Mouse (Mus musculus): ENCODE results near the gene Pla2g2f.

Gene Pla2g2f

DNA sequence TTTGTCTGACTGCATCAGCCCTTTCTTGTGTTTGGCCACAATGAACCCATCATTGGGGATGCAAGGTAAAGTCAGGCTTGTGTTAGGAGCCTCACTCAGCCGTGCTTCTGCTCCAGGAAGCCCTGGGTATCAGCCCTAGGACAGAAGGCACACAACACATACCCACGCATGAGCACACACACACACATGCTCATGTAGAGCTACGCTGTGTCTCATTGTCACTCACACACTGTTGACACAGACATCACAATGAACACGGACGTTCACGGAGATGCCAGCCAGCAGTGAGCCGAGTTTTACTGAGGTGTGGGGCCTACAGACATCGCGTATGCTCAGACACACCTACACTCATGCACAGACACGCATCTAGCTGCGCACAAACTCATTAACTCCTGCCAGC is 1.4 kb downstream of the Pla2g2f start:
- no peak for DNase-seq

DNA sequence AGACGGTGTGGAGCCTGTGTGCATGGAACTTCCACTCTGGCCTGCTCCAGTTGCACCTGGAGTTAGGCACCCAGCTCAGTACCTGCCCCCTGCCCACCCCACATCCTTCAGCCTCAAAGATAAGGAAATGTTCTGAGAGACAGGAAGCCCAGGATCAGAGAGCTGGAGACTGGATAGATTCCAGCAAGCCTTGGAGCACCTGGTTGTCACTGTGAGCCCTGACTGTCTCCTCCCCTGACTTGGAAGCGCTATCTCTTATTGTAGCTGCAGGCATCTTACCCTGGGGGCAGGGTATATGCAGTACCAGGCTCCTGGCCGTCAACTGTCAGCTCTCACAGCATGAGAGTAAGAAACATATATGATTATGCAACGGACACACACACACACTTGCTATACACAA is 2.0 kb downstream of the Pla2g2f start:
- no peak for DNase-seq

GRCm38 (mm10) chr4:138754432-138754831 is 3.0 kb downstream of the Pla2g2f start:
- no peak for DNase-seq

DNA sequence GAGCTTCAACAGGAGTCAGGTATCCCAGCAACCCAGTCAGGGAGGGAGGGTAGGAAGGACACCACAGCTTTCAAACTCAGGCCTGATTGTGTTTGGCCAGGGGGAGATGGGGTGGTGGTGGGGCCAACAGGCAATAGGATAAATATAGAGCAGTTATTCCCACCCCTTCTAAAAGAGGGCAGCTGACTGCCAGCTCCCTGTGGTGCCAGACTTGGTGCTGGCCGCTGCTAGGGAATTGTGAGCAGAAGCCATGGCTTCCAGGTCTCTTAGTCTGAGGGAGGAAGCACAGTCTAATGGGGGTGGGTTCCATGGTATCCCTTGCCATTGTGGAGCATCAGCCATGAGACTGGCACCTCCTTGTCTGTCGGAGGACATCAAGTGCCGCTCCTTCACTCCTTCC is 3.8 kb downstream of the Pla2g2f start:
- no peak for DNase-seq

DNA sequence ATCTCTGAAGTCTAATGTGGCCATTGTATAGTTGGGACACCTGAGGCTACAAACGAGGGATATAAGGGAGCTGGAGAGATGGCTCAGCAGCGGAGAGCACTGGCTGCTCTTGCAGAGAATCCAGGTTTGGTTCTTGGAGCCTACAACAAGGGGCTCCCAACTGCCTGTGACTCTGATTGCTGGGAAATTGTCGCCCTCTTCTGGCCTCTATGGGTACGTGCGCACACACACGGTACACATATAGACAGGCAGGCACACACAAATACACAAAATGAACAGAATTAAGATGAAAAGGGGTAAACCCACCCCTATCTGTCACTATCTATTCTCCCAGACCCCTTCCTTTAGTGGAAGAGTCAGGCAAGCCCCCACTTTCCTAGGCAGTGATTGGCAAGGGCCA is 4.8 kb downstream of the Pla2g2f start:
- DNase-seq = no peak

DNA sequence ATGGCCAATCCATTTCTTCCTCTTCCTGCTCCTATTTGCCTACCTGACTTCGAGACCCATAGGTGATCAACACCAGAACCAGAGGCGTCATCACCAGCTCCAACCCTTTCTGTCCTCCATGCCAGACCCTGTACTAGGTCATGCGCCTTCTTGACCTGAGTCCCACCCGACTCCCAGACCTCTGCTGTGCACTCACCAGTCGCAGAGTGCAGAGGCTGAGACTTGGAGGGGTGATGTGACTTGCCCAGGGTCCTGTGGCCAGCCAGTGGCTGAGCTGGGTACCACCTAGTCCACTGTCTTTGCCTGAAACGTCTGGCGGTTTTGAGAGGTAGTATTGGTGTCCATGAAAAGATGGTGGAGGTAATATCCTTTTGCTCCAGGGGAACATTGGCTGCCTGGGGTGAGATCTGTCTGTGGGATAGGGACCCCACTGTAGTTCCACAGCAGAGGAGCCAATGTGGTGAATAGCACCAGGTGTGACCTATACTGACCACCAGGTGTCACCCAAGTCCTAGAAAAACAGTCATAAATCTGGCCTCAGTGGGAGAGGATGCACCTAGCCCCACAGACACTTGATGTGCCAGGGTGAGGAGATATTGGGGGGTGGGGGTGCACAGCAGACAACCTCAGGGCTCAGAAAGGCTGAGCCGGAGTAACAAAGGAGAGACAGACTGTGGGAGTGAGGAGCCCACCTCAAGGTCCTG is 8.9 kb downstream of the Pla2g2f start:
- peak; percentile 68 for DNase-seq

- DNase-seq = no peak
These were observed 9.6 kb downstream of the Pla2g2f start for GRCm38 (mm10) chr4:138747851-138748250.

GRCm38 (mm10) chr4:138746866-138747265 is 10.6 kb downstream of the Pla2g2f start:
- no peak for DNase-seq

- peak; percentile 59 for DNase-seq
These were observed 11.5 kb downstream of the Pla2g2f start for GRCm38 (mm10) chr4:138745884-138746283.

- DNase-seq = no peak
These were observed 18.1 kb downstream of the Pla2g2f start for GRCm38 (mm10) chr4:138739136-138739851.

GRCm38 (mm10) chr4:138737031-138737430 is 20.4 kb downstream of the Pla2g2f start, which contains the start of gene Ubxn10:
Ubxn10 (minus strand) TSS chr4:138737167.
- DNase-seq = no peak

GRCm38 (mm10) chr4:138734863-138735262 is 22.6 kb downstream of the Pla2g2f start:
- DNase-seq = no peak

DNA sequence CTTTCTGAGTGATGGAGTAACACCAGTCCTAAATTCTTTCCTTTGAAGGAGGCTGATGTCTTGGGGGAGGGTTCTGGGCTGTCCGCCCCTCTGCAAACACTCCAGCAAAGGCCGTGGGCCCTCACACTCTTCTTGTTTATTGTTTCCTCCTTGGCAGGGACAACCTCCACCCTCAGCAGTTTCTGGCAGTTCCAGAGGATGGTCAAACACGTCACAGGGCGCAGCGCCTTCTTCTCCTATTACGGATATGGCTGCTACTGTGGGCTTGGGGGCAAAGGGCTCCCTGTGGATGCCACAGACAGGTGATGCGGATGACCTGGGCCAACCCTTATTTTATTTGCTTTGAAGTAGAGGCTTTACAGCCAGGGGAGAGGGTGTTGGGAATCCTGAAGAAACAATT is 23.3 kb downstream of the Pla2g2f start:
- DNase-seq = peak; percentile 56

GRCm38 (mm10) chr4:138729018-138729703 is 28.3 kb downstream of the Pla2g2f start:
- DNase-seq = peak; percentile 93

DNA sequence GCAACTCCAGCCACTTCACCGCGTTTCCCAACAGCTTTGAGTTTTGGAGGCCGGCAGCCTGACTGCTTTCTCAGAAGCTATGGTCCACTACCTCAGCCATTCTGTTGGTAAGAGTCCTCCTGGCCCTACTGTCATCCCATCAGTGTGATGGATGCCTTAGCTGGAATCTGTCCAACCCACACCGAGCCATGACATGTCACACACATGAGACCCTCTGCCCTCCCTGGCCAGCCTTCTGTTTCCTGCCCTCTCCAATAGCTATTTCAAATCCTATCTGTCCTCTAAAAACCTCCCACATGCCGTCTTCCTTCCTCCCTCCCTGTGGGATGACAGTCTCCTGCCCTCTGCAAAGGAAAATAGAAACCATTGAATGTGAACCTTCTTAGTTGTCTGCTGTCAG is 31.7 kb downstream of the Pla2g2f start:
- peak; percentile 52 for DNase-seq

DNA sequence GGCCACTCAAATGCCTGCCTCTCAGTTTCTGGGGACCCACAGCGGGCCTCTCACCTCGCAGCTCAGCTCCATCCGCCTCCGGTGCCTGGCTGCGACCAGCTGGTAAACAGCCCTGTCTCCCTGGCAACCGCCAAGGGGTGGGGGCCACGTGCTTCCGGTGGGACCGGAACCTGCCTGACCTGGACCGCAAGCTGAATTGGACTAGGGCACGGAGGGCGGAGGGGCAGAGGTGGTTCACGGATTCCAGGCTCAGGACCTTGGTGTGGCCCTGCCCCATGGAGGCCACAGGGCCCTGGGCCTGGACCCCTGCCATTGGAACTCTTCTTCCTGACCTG is 32.3 kb downstream of the Pla2g2f start:
- peak; percentile 95 for DNase-seq

DNA sequence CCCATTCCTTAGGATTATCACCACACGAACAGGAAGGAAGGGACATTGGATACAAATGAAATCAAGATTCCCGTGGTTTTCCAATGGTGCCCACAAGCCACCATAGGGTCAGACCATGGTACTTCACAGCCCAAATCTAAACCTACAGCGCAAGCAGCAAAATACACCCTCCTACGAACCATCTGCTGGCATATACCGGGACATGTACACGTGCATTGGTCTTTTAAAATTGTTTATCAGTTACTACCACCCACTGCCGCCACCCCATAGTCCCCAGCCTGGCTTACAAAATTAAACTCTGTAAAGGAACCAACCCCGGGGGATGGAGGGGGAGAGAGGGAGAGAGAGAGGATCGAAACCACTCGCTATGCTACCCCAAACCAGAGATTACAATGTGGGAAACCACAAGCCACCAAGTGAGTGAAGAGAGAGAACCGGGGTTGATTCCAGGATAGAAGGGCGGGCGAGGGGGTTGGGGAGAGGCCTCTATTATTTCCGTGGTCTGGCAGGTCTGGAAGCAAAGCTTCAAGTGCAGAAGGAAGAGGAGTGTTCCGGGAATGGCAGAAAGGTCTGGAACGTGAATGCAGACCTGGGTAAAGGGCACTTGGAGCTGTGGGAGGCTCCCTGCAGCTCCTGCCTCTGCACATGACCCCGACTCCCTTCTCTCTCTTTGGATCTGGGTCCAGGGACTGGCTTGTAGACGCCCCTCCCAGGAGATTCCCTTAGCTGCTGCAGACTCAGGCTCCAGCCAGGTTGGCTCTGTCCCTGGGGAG is 32.9 kb downstream of the Pla2g2f start, which contains the start of gene Pla2g2c:
Gene Pla2g2c, plus strand, starts transcription at position 439 of the 773 bp plus-strand sequence.
- DNase-seq = no peak

GRCm38 (mm10) chr4:138723493-138724281 is 33.7 kb downstream of the Pla2g2f start:
- peak; percentile 85 for DNase-seq

DNA sequence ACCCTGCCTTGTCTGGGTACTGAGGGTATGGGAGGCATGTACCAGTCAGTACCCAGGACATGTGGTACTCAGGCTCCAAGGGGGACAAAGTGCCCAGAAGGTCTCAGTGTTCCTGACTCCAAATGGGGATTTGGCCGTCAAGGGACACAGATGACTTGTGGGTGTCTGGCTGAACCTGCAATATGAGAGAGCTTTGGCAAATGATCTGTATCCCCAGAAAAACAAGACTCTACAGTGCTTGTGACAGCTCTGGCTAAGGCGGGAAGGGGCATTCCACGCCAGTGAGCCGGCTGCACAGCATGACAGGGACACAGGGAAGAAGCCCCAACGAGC is 38.2 kb downstream of the Pla2g2f start:
- DNase-seq = no peak

DNA sequence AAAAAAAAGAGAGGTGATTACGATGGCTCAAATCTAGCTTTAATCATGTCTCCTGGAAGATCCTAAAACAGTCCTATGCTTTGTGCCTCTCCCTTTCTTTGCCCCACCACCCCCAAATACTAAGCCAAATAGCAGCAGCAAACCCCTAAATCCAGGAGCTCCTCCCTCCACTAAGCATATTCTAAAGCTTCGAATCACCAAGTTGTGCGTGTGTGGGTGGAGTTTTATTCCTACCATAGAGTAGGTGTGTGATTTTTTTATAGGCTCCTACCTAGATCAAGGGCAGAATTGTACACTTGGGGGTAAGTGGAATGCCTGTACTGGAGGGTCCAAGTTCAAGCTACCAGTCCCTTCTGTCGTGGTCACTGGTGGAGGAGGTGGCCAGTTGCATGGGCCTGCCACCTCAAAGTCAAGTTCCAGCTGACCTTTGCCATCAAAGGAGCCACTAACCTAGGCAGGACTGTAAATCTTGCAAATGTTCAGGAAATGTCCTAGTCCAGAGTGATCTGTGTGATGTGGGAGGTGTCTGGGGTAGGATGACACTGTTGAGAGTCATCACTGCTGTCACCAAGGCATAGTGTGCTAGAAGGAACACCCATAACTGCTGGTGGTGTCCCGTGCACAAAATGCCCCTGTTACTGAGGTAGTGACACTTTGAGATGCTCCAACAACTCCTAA is 38.7 kb downstream of the Pla2g2f start:
- no peak for DNase-seq

- DNase-seq = no peak
These were observed 40.7 kb downstream of the Pla2g2f start for GRCm38 (mm10) chr4:138716697-138717096.

DNA sequence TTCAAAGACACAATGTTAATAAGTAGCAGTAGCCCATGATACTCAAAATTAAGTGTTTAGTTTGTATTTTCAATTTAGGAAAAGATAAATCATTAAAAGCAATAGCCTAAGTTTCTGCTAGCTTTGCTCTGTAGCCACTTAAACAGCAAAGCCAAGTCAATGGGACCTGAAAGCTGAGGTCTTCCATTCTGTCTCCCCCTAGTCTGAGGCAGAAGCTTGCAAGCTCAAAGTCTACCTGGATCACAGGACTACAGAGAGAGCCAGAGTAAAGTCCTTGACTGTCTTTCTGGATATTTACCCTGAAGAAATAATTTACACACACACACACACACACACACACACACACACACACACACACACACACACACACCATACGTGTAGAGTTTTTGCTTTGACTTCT is 43.2 kb downstream of the Pla2g2f start:
- peak; percentile 73 for DNase-seq

Measured in kidney, adult 9 months (tissue).